8 mouse cellular contexts compared by ENCODE assay signal in the genomic region with DNA sequence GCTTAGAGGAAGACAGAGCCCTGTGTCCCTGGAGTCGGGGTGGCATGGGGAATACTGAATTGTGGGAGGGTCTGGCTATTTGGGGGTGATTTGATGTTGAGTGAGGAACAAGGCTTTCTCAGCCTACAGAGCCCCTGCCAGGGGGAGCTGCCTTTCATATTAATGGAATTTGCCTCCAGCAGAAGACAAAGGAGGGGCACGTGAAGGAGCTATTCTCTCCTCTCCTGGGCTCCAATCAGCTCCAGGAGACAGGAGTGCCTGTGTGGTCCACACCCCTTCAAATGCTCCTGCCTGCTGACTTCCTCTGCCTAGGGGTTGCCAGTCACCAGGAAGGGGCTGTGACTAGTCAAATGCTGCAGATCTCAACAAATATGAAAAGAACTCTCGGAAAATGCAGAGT.
DNase-seq lines count a peak whose midpoint lies in the region; ATAC-seq and TF ChIP-seq lines count a peak whose summit lies in the region.

No protein-coding gene starts in this region.

- no peak overlapping the region for H3K9ac ChIP-seq in ES-Bruce4 (ENCODE audit: low read depth, poor library complexity, severe bottlenecking)
- H3K9ac ChIP-seq in heart, embryonic 15.5 days: 0 out of 2 replicates have a peak overlapping the region, but pooled peaks have one; percentile 3
- H3K9ac ChIP-seq in liver, embryonic 16.5 days (ENCODE audit: low read depth, low read length): no peak overlapping the region

- H3K36me3 ChIP-seq in ES-Bruce4 (ENCODE audit: control insufficient read depth, insufficient read depth, low read length, poor library complexity, severe bottlenecking): no peaks in the 10 kb centered on the region
- H3K36me3 ChIP-seq in heart, embryonic 15.5 days: no peaks in the 10 kb centered on the region
- H3K36me3 ChIP-seq in liver, embryonic 16.5 days (ENCODE audit: control insufficient read depth, insufficient read depth): no peaks in the 10 kb centered on the region

- peaks cover 8% of the 10 kb centered on the region for H3K4me1 ChIP-seq in ES-Bruce4 (ENCODE audit: control insufficient read depth, insufficient read depth, low read length)
- peaks cover 11% of the 10 kb centered on the region for H3K4me1 ChIP-seq in heart, embryonic 15.5 days (replicated peaks)
- no peaks in the 10 kb centered on the region for H3K4me1 ChIP-seq in liver, embryonic 16.5 days (ENCODE audit: control insufficient read depth, low read depth, low read length)

- DNase-seq in brain, embryonic 14.5 days (ENCODE audit: low read depth): peak; percentile 74
- DNase-seq in urinary bladder, postnatal 14 days (ENCODE audit: low spot score): no peak
- no peak for DNase-seq in frontal cortex, adult 2 months (ENCODE audit: extremely low spot score in 1 of 2, low spot score in 1 of 2)
- DNase-seq in adrenal gland, postnatal 4 days (ENCODE audit: low spot score in 2 of 2): no peak
- no peak for DNase-seq in right cerebral cortex, postnatal 4 days

- H3K27me3 ChIP-seq in ES-Bruce4 (ENCODE audit: control insufficient read depth, insufficient read depth, low read length, poor library complexity, severe bottlenecking): no peaks in the 10 kb centered on the region
- H3K27me3 ChIP-seq in heart, embryonic 15.5 days: no peaks in the 10 kb centered on the region
- no peaks in the 10 kb centered on the region for H3K27me3 ChIP-seq in liver, embryonic 16.5 days (ENCODE audit: control insufficient read depth, insufficient read depth, low read depth, low read length)

- no peak for TF ChIP-seq CTCF in ES-Bruce4 (IDR thresholded peaks at IDR 0.05; ENCODE audit: low read depth, low read length)
- TF ChIP-seq CTCF in brain, embryonic 14.5 days (IDR thresholded peaks at IDR 0.05; ENCODE audit: borderline replicate concordance, extremely low read depth, insufficient read depth, insufficient read length): no peak

- peak; percentile 73; the same call in 1 of the 2 replicates for TF ChIP-seq EP300 in ES-Bruce4 (IDR thresholded peaks at IDR 0.05; ENCODE audit: insufficient read depth, low read depth, low read length)

- WGBS in heart, embryonic 15.5 days: 26% methylated on average over 3 of the region's 3 CpGs
- WGBS in liver, embryonic 16.5 days (ENCODE audit: insufficient replicate concordance): 15% methylated on average over 3 of the region's 3 CpGs

- no peaks in the 10 kb centered on the region for H3K9me3 ChIP-seq in ES-Bruce4 (replicated peaks; ENCODE audit: control insufficient read depth, insufficient read depth, low read length, poor library complexity, severe bottlenecking)
- H3K9me3 ChIP-seq in heart, embryonic 15.5 days (replicated peaks): no peaks in the 10 kb centered on the region
- no peaks in the 10 kb centered on the region for H3K9me3 ChIP-seq in liver, embryonic 16.5 days (replicated peaks; ENCODE audit: control insufficient read depth, low read length)

- ATAC-seq in heart, embryonic 15.5 days (replicated peaks; ENCODE audit: insufficient number of reproducible peaks, insufficient read depth, low FRiP score, low read depth): 0 out of 2 replicates have a peak, but pooled peaks have one; percentile 39
- ATAC-seq in liver, embryonic 16.5 days (ENCODE audit: low read depth): peak; percentile 16; the same call in 1 of the 2 replicates

- H3K27ac ChIP-seq in ES-Bruce4 (ENCODE audit: insufficient read depth, low read length): no peak overlapping the region; the same call in 1 of the 2 replicates
- H3K27ac ChIP-seq in heart, embryonic 15.5 days: 0 out of 2 replicates have a peak overlapping the region, but pooled peaks have one; percentile 26
- no peak overlapping the region for H3K27ac ChIP-seq in liver, embryonic 16.5 days (ENCODE audit: low read length)

- H3K4me3 ChIP-seq in ES-Bruce4 (ENCODE audit: low read depth, low read length): no peak overlapping the region
- peak overlapping the region; percentile 42 for H3K4me3 ChIP-seq in heart, embryonic 15.5 days
- no peak overlapping the region for H3K4me3 ChIP-seq in liver, embryonic 16.5 days (ENCODE audit: low read depth, low read length)

- H3K4me2 ChIP-seq in heart, embryonic 15.5 days: peak overlapping the region; percentile 60
- H3K4me2 ChIP-seq in liver, embryonic 16.5 days (ENCODE audit: low read depth, low read length): no peak overlapping the region

- TF ChIP-seq POLR2A in ES-Bruce4 (IDR thresholded peaks at IDR 0.05; ENCODE audit: insufficient read depth, low read length): no peak
- TF ChIP-seq POLR2A in brain, embryonic 14.5 days (IDR thresholded peaks at IDR 0.05; ENCODE audit: borderline replicate concordance, extremely low read depth, insufficient read depth, insufficient read length, poor library complexity, severe bottlenecking): no peak
